Mouse (Mus musculus) mouse embryonic stem cell (cell line): Measurements from ENCODE around the gene Dnajc27.

ENCODE experiments used
- in situ Hi-C, 2 experiments: fragments of 300-500 bp; cut with MboI; formaldehyde crosslinking; loops; 1 replicate in 1 of 2; 3 replicates in 1 of 2; pipeline ENCODE4 v1.14.3; 2019 to 2020; ENCODE audit warnings: low sequenced_read_pairs in 2 of 2, low pct_unique_long_range_greater_than_20kb in 1 of 2, mixed read lengths in 1 of 2; ENCODE audit not compliant: unreplicated experiment in 1 of 2

Dnajc27 gene

DNA sequence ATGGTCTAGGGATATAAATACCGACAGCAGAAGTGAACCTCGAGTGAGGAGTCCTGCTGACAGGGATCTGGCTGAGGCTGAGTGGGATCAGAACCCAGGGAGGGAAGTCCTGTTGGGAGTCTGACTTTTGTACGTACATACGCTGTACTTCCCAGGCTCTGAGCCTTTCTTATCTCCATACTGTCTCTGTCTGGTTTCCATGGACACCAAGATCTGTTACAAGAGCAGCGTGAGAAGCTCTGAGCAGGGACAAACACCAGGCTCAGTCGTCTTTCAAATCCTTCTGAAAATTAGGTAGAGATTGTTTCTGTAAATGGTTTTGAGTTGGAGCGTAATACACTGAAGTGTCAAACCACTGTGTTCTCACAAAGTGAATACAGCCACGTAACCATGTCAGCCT, 7.0 kb upstream of the Dnajc27 start:
- in situ Hi-C loops, result loop anchor here in 1 of 2 experiments (10.0 kb wide), 1 partner anchor 151 kb away; no protein-coding TSS in a partner anchor

GRCm38 (mm10) chr12:4076383-4076782, 6.0 kb upstream of the Dnajc27 start:
- in situ Hi-C loops, result loop anchor here in 1 of 2 experiments (10.0 kb wide), 1 partner anchor 152 kb away; no protein-coding TSS in a partner anchor

- in situ Hi-C loops, result loop anchor here in 1 of 2 experiments (10.0 kb wide), 1 partner anchor 153 kb away; no protein-coding TSS in a partner anchor
Measured at GRCm38 (mm10) chr12:4078069-4078468, 4.3 kb upstream of the Dnajc27 start.

- in situ Hi-C loops, result loop anchor here in 1 of 2 experiments (5.0 kb wide), 1 partner anchor 153 kb away; no protein-coding TSS in a partner anchor
Measured at GRCm38 (mm10) chr12:4080311-4080710, 2.1 kb upstream of the Dnajc27 start.

DNA sequence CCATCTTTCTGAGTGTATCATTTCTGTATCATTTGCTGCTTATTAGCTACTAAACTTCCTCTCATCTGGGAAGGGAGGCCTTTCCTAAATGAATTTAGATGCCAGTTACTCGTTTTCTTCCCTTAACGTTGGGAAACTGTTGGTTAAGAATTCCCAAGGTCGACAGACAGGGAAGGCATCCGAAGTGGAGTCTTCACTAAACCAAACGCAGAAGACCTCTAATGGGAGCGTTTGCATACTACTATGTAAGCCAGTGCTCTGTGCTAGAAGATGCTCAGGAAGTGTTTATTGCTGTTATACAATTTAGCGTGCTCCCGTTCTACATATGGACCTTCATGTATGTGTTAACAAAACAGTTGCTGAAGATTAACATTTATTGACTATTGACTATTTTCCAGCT, 1.1 kb downstream of the Dnajc27 start:
- in situ Hi-C loops, result loop anchor here in 1 of 2 experiments (5.0 kb wide), 1 partner anchor 156 kb away; no protein-coding TSS in a partner anchor

DNA sequence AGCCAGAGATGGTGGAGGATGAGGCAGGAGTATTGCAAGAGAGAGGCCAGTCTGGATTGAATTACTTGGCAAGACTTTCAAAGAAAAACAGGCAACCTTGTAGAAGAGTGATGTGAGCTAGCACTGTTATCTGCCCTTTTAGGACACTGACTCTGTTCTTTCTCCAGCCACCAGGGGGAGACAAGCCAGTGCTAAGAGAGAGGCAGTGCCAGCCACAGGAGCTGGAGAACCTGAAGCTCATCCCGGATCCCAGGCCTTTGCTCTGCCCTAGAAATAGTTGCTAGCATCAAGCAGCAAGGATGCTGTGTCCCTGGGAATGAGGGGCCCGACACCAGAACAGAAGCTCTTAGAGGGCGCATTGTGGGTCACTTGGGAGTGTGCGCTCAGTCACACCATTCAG, 25.0 kb downstream of the Dnajc27 start:
- in situ Hi-C loops, result no loop called here

GRCm38 (mm10) chr12:4116132-4116531, 33.7 kb downstream of the Dnajc27 start:
- in situ Hi-C loops, result no loop called here

- in situ Hi-C loops, result no loop called here
Measured at GRCm38 (mm10) chr12:4117136-4117535, 34.8 kb downstream of the Dnajc27 start.

DNA sequence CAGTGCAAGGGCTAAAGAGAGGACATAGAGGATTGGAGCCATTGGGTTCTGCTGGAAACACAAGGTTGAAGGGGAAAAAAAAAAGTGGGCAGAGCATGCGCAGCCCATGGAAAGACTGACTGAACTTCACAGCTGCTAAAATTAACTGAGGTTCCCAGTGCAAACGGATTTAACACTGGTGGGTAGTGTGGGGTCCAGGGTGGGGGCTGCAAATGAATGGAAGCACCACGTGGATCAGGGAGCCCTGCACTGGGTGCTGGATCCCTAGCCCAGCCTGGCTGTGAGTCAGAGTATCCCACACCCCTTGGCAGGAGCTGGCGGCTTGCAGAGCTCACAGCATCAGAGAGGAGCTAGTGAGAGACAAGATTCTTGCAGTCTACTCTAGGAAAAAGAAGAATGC, 35.2 kb downstream of the Dnajc27 start:
- in situ Hi-C loops, result no loop called here

- in situ Hi-C loops, result loop anchor here (25.0 kb wide), 2 partner anchors 260 to 410 kb away; no protein-coding TSS in a partner anchor
Measured at GRCm38 (mm10) chr12:4127346-4127745, 45.0 kb downstream of the Dnajc27 start.

DNA sequence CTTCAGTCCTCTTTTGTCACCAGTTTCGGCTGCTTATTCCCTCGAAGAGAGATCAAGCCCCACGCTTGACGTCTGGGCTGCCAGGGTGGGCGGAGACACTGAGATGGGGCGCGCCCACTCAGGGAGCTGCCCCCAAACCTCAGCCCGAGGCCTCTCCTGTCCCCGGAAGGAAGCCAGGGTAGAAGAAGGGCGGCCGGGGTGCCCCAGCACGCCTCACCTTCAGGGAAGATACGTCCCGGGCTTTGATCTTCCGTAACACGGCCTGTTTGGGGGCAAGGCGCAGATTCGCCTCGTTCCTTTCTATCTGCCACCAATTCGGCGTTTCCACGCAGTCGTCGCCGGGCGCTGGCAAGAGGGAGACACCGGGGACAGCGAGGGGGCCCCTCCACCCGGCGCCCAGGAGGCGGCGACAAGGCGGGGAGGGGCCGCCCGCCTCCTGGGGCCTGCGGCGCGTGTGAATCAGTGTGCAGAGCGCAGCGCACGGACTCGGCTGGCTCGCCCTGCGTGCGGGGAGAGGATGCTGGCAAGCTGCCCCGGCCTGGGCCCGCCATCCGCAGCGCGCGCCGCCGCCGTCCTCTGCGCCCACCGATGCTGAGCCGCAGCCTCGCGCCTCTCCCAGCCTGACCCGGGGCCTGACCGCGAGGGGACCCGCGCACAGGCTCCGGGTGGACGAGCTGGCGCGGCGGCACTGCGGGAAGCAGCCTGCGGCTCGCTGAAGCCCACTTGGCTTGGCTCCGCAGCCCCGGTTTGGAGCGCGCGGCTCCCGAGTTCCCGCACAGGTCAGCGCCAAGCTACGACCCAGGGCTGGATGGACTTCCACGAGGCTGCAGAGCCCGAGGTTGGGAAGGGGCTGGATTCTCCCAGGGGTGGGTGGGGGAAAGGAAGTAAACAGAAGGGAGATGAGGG, 50.8 kb downstream of the Dnajc27 start, which contains the start of gene Adcy3:
TSS of gene Adcy3 (plus strand) at position 163 of the 906 bp plus-strand sequence.
- in situ Hi-C loops, result loop anchor here (25.0 kb wide), 2 partner anchors 254 to 404 kb away; no protein-coding TSS in a partner anchor

DNA sequence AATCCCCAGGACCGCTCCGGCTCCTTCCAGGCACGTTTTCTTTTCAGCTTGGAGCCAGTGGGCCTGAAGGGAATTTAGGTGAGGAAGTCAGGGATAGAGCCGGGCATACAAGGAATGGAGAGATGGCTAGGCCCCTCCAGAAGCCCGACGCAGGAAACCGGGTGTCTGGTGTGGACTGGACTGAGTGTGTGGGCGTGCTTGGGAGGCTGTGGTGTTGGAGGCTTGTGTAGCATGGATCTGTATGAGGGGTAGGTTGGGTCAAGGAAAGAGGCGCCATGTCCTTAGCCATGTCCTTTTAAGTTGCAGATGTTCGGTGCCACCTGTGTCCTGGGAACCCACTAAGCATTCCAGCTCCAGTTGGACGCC, 51.4 kb downstream of the Dnajc27 start:
- in situ Hi-C loops, result loop anchor here (25.0 kb wide), 2 partner anchors 253 to 403 kb away; no protein-coding TSS in a partner anchor

DNA sequence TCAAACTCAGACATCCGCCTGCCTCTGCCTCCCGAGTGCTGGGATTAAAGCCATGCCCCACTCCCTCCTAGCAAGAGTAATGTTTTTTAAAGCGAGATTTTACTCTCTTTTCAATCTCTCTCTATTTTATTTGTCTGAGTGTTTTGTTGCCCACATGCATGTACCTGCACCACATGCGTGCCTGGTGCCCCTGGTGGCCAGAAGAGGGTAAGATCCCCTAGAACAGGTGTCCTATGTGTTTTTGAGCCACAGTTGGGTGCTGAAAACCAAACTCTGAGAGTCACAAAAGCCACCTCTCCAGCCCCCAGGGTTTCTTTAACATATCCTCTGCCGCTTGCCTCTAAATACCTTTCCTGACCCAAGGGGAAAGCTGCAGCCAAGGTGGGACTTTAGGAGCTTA, 60.8 kb downstream of the Dnajc27 start:
- in situ Hi-C loops, result loop anchor here (25.0 kb wide), 2 partner anchors 244 to 394 kb away; no protein-coding TSS in a partner anchor

GRCm38 (mm10) chr12:4150936-4151335, 68.6 kb downstream of the Dnajc27 start:
- in situ Hi-C loops, result no loop called here

GRCm38 (mm10) chr12:4151969-4152368, 69.6 kb downstream of the Dnajc27 start:
- in situ Hi-C loops, result no loop called here

- in situ Hi-C loops, result no loop called here
Measured at GRCm38 (mm10) chr12:4157466-4157865, 75.1 kb downstream of the Dnajc27 start.

GRCm38 (mm10) chr12:4158179-4158578, 75.8 kb downstream of the Dnajc27 start:
- in situ Hi-C loops, result no loop called here

DNA sequence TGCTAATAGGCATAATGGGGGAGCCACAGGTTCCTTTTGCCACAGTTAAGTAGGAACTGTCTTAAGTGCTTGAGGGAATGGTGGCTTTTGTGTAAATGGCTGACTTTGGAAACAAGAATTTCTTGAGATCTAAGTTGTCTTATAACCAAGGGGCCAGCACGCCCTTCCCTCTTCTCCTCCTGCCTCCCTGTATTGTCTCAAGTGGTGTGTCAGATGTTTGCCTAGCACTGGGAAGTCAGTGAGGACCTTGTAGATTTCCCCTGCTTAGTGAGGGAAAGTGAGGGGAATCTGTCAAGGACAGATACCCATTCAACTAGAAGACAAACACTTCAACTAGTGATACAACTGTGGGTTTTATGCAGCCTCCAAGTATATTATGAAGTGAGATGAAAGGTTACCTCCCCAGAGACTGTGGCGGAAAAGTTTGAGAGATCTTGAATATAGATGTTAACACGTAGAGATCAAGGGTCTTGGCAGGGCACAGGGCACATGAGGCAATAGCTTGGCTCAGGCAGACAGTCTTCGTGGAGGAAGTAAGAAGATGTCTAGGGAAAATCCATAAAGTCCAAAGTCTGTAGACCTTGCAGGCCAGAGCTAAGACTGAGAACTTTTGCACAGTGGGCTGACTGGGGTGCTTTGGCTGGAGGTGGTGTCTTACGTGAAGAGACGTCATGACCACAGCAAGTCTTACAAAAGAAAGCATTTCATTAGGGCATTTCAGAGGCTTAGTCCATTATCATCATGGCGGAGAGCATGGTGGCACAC, 76.7 kb downstream of the Dnajc27 start:
- in situ Hi-C loops, result no loop called here
